Mouse (Mus musculus) layer of hippocampus, adult 8-10 months (tissue): ENCODE measurements around the gene Cryab. TPM values are rescaled to one million over a fixed set of nuclear protein-coding genes. Genes with fewer than 3 reads are reported as not detected.

Experiments
- DNase-seq, 2 experiments: peaks; one replicate each; pipeline ENCODE4 v3.0.0; 2022; ENCODE audit warnings: low spot score in 2 of 2
- total RNA-seq, 4 experiments: library from RNA; stranded (reverse); gene quantifications; 2 replicates each; pipeline ENCODE4 v1.2.4; 2022

Gene Cryab
- total RNA-seq, 4 experiments from 2014 or later, result 136 to 196 (median 167) TPM

- no peak for DNase-seq
These were observed 44.1 kb downstream of the Cryab start for GRCm38 (mm10) chr9:50795266-50795665.

- no peak for DNase-seq
These were observed 45.7 kb downstream of the Cryab start for GRCm38 (mm10) chr9:50796776-50797175.

GRCm38 (mm10) chr9:50797641-50798040, 46.5 kb downstream of the Cryab start:
- no peak for DNase-seq

- no peak for DNase-seq
These were observed 47.2 kb downstream of the Cryab start for GRCm38 (mm10) chr9:50798368-50798767.

- no peak for DNase-seq
These were observed 49.9 kb downstream of the Cryab start for GRCm38 (mm10) chr9:50800985-50801384.

- DNase-seq, result no peak
These were observed 52.0 kb downstream of the Cryab start for GRCm38 (mm10) chr9:50803055-50803671.

Other genes starting within 250 kb of the Cryab start
- 10 to 100 TPM; 34.3 to 38.0 (median 35.7) TPM for gene Pts, start 222.6 kb upstream of the Cryab start, total RNA-seq
- 10 to 100 TPM; 25.3 to 29.3 (median 27.6) TPM for gene Il18, start 196.5 kb upstream of the Cryab start, total RNA-seq
- gene Bco2, start 196.1 kb upstream of the Cryab start, total RNA-seq, result 1 to 10 TPM; 3.2 to 5.4 (median 4.1) TPM
- not detected for gene Tex12, start 190.0 kb upstream of the Cryab start, total RNA-seq
- 100 to 1,000 TPM; 108 to 126 (median 114) TPM for gene Sdhd, start 147.5 kb upstream of the Cryab start, total RNA-seq
- gene Timm8b, start 147.4 kb upstream of the Cryab start, total RNA-seq, result 100 to 1,000 TPM; 182 to 219 (median 194) TPM
- 1 to 10 TPM; 2.7 to 6.2 (median 5.7) TPM for gene Pih1d2, start 134.0 kb upstream of the Cryab start, total RNA-seq
- gene Nkapd1, start 133.9 kb upstream of the Cryab start, total RNA-seq, result 10 to 100 TPM; 17.0 to 23.7 (median 19.5) TPM
- gene Dlat, start 91.5 kb upstream of the Cryab start, total RNA-seq, result 100 to 1,000 TPM; 117 to 138 (median 125) TPM
- 100 to 1,000 TPM in 2 of 4 experiments, 10 to 100 TPM in 2; 67.3 to 107 (median 93.0) TPM for gene Dixdc1, start 11.8 kb upstream of the Cryab start, total RNA-seq
- 1 to 10 TPM in 3 of 4 experiments, under 1 TPM in 1; 0.96 to 2.3 (median 1.8) TPM for gene 2310030G06Rik, start 4.8 kb upstream of the Cryab start, total RNA-seq
- 1 to 10 TPM in 2 of 4 experiments, under 1 TPM in 1, not detected in 1; 0.91 to 2.1 (median 1.5) TPM for gene Hspb2, start 1.0 kb downstream of the Cryab start, total RNA-seq
- 10 to 100 TPM in 1 of 4 experiments, 1 to 10 TPM in 3; 5.4 to 10.9 (median 6.7) TPM for gene Fdxacb1, start 16.9 kb downstream of the Cryab start, total RNA-seq
- 10 to 100 TPM; 21.2 to 34.8 (median 31.2) TPM for gene Alg9, start 23.7 kb downstream of the Cryab start, total RNA-seq
- gene 1110032A03Rik, start 24.2 kb downstream of the Cryab start, total RNA-seq, result 10 to 100 TPM; 23.3 to 33.3 (median 29.2) TPM
- gene Ppp2r1b, start 94.0 kb downstream of the Cryab start, total RNA-seq, result 10 to 100 TPM; 17.0 to 20.1 (median 19.4) TPM